Comparison of ENCODE assay signal across 8 mouse cellular contexts in genomic region chr3:9523081-9523932, GRCm38 (mm10).
DNase-seq lines count a peak whose midpoint lies in the region; ATAC-seq and TF ChIP-seq lines count a peak whose summit lies in the region.

No protein-coding gene starts in this region.

- H3K36me3 ChIP-seq in lung, embryonic 14.5 days (ENCODE audit: insufficient read depth), result no peaks in the 10 kb centered on the region
- no peaks in the 10 kb centered on the region for H3K36me3 ChIP-seq in hindbrain, embryonic 13.5 days
- H3K36me3 ChIP-seq in midbrain, embryonic 14.5 days (ENCODE audit: control insufficient read depth, insufficient read depth, low read length), result no peaks in the 10 kb centered on the region

- H3K4me3 ChIP-seq in lung, embryonic 14.5 days (ENCODE audit: low read depth, low read length), result no peak overlapping the region
- H3K4me3 ChIP-seq in hindbrain, embryonic 13.5 days, result no peak overlapping the region
- H3K4me3 ChIP-seq in midbrain, embryonic 14.5 days (replicated peaks; ENCODE audit: low read depth, low read length), result no peak overlapping the region

- 44% methylated on average over 18 of the region's 18 CpGs for WGBS in lung, embryonic 14.5 days
- 63% methylated on average over 18 of the region's 18 CpGs for WGBS in hindbrain, embryonic 13.5 days
- WGBS in midbrain, embryonic 14.5 days, result 71% methylated on average over 18 of the region's 18 CpGs

- no peaks in the 10 kb centered on the region for H3K9me3 ChIP-seq in lung, embryonic 14.5 days (ENCODE audit: low read depth, low read length)
- H3K9me3 ChIP-seq in hindbrain, embryonic 13.5 days, result no peaks in the 10 kb centered on the region
- no peaks in the 10 kb centered on the region for H3K9me3 ChIP-seq in midbrain, embryonic 14.5 days (ENCODE audit: control insufficient read depth, low read length)

- peak; percentile 29; the same call in 1 of the 2 replicates for ATAC-seq in lung, embryonic 14.5 days (ENCODE audit: insufficient read depth)
- no peak for ATAC-seq in hindbrain, embryonic 13.5 days (ENCODE audit: low FRiP score)
- no peak for ATAC-seq in midbrain, embryonic 14.5 days (ENCODE audit: low FRiP score, low TSS enrichment)
- no peak for ATAC-seq in megakaryocyte-erythroid progenitor cell, adult 5-6 weeks (replicated peaks; ENCODE audit: low FRiP score, low TSS enrichment, poor library complexity, severe bottlenecking)

- H3K27ac ChIP-seq in lung, embryonic 14.5 days (ENCODE audit: low read depth), result peak overlapping the region; percentile 39
- H3K27ac ChIP-seq in hindbrain, embryonic 13.5 days, result peak overlapping the region; percentile 58; the same call in 1 of the 2 replicates
- peak overlapping the region; percentile 63 for H3K27ac ChIP-seq in midbrain, embryonic 14.5 days (replicated peaks; ENCODE audit: low read depth, low read length)

- H3K4me2 ChIP-seq in lung, embryonic 14.5 days, result no peak overlapping the region
- H3K4me2 ChIP-seq in hindbrain, embryonic 13.5 days, result no peak overlapping the region
- no peak overlapping the region for H3K4me2 ChIP-seq in midbrain, embryonic 14.5 days (ENCODE audit: low read length)

- H3K27me3 ChIP-seq in lung, embryonic 14.5 days (ENCODE audit: insufficient read depth, low read length), result no peaks in the 10 kb centered on the region
- H3K27me3 ChIP-seq in hindbrain, embryonic 13.5 days, result no peaks in the 10 kb centered on the region
- H3K27me3 ChIP-seq in midbrain, embryonic 14.5 days (ENCODE audit: control insufficient read depth, insufficient read depth, low read length), result no peaks in the 10 kb centered on the region

- H3K9ac ChIP-seq in lung, embryonic 14.5 days, result no peak overlapping the region
- no peak overlapping the region; the same call in 1 of the 2 replicates for H3K9ac ChIP-seq in hindbrain, embryonic 13.5 days
- no peak overlapping the region for H3K9ac ChIP-seq in midbrain, embryonic 14.5 days (replicated peaks; ENCODE audit: low read length)

- peak; percentile 23 to 35 for DNase-seq in cerebellum, postnatal 14 days
- DNase-seq in cerebellum, adult 11-12 months, result no peak
- peak; percentile 77 for DNase-seq in lung, embryonic 14.5 days
- no peak for DNase-seq in lung, adult 18-20 months
- peak; percentile 66 for DNase-seq in midbrain, embryonic 14.5 days
- no peak for DNase-seq in spleen, adult 18-20 months

- peaks cover 36% of the 10 kb centered on the region for H3K4me1 ChIP-seq in lung, embryonic 14.5 days (ENCODE audit: insufficient read depth)
- peaks cover 55% of the 10 kb centered on the region for H3K4me1 ChIP-seq in hindbrain, embryonic 13.5 days (replicated peaks)
- H3K4me1 ChIP-seq in midbrain, embryonic 14.5 days (ENCODE audit: control insufficient read depth, insufficient read depth, low read length), result peaks cover 19% of the 10 kb centered on the region

- TF ChIP-seq CTCF in lung, embryonic 14.5 days (IDR thresholded peaks at IDR 0.05; ENCODE audit: low read depth), result no peak

Comparison
In these comparisons a context has a peak if more than half of its experiments do, and no peak if none do; other contexts are left out.
1. DNase-seq: peak in cerebellum, postnatal 14 days (2 of 2), lung, embryonic 14.5 days (single experiment) and midbrain, embryonic 14.5 days (single experiment); none in cerebellum, adult 11-12 months (single experiment), lung, adult 18-20 months (0 of 2) and spleen, adult 18-20 months (0 of 2).
2. Peak in every context shown above with its lines, with median percentiles within 50 percentile points of each other: H3K27ac ChIP-seq.